18 mouse cellular contexts compared by ENCODE assay signal in the genomic region with DNA sequence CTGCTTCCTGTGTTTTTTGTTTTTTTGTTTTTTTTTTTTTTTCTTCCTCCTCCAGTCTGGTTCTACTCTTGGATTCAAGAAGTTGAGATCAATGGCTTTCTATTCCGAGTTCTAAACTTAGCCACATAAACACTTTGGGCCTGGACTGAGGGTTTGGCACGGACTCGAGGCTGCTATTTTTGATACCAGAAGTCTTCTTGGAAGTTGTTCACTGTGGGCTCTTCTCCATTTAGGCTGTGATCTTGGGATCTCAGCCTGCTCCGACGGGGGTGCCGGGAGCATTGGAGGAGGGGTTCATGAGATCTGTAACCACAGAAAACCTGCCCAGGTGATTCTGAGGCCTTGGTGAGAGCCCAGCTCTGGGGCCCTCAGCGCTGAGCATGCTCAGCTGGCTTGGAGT.
DNase-seq lines count a peak whose midpoint lies in the region; ATAC-seq and TF ChIP-seq lines count a peak whose summit lies in the region.
"Had no signal": no experiment of that assay in that cellular context is flagged by ENCODE, and none has a peak within 500 bp of the region (broad histone marks: within the 10 kb centered on the region; RNA-seq: fewer than 3 reads in every experiment).

No protein-coding gene starts in this region.

- H3K27me3 ChIP-seq in cerebellum, adult 2 months (ENCODE audit: control insufficient read depth, insufficient read depth, low read length) = no peaks in the 10 kb centered on the region
- H3K27me3 ChIP-seq in heart, embryonic 13.5 days (replicated peaks) = no peaks in the 10 kb centered on the region
- H3K27me3 ChIP-seq in myocyte (ENCODE audit: control insufficient read depth, insufficient read depth, insufficient read length) = no peaks in the 10 kb centered on the region
- H3K27me3 ChIP-seq in intestine, embryonic 16.5 days (replicated peaks; ENCODE audit: control insufficient read depth, insufficient read depth, low read length) = no peaks in the 10 kb centered on the region
- H3K27me3 ChIP-seq: forebrain, embryonic 13.5 days; midbrain, embryonic 15.5 days had no signal

- peaks cover 11% of the 10 kb centered on the region for H3K36me3 ChIP-seq in heart, embryonic 13.5 days
- peaks cover 4% of the 10 kb centered on the region for H3K36me3 ChIP-seq in myocyte (ENCODE audit: control insufficient read depth, insufficient read depth)
- H3K36me3 ChIP-seq in intestine, embryonic 16.5 days (ENCODE audit: control insufficient read depth, insufficient read depth, low read length) = no peaks in the 10 kb centered on the region
- H3K36me3 ChIP-seq: G1E had no signal

- H3K27ac ChIP-seq in cerebellum, adult 2 months (ENCODE audit: insufficient read depth, low read length) = peak overlapping the region; percentile 15; the same call in 1 of the 2 replicates
- 0 out of 2 replicates have a peak overlapping the region, but pooled peaks have one; percentile 5 for H3K27ac ChIP-seq in heart, embryonic 13.5 days (replicated peaks)
- no peak overlapping the region for H3K27ac ChIP-seq in intestine, embryonic 16.5 days (ENCODE audit: low read length)
- H3K27ac ChIP-seq: forebrain, embryonic 13.5 days; midbrain, embryonic 15.5 days had no signal

- WGBS in cerebellum, adult 2 months = 24% methylated on average over 7 of the region's 7 CpGs
- WGBS in heart, embryonic 13.5 days = 66% methylated on average over 7 of the region's 7 CpGs
- WGBS in intestine, embryonic 16.5 days = 79% methylated on average over 7 of the region's 7 CpGs

- no peak overlapping the region for H3K4me3 ChIP-seq in cerebellum, adult 2 months (replicated peaks; ENCODE audit: insufficient read depth, low read depth, low read length)
- H3K4me3 ChIP-seq in heart, embryonic 13.5 days = no peak overlapping the region
- H3K4me3 ChIP-seq in myocyte = no peak overlapping the region
- no peak overlapping the region for H3K4me3 ChIP-seq in intestine, embryonic 16.5 days (ENCODE audit: low read length)
- H3K4me3 ChIP-seq: forebrain, embryonic 13.5 days; megakaryocyte, embryonic 14.5 days; midbrain, embryonic 15.5 days had no signal

- H3K9me3 ChIP-seq in heart, embryonic 13.5 days = 0 out of 2 replicates have a peak, but pooled peaks cover 6% of the 10 kb centered on the region
- no peaks in the 10 kb centered on the region for H3K9me3 ChIP-seq in intestine, embryonic 16.5 days (ENCODE audit: control insufficient read depth, low read length)

- no peak overlapping the region for H3K4me2 ChIP-seq in heart, embryonic 13.5 days
- H3K4me2 ChIP-seq in myocyte (ENCODE audit: low read depth) = peak overlapping the region; percentile 21
- no peak overlapping the region for H3K4me2 ChIP-seq in intestine, embryonic 16.5 days (ENCODE audit: low read depth, low read length)
- H3K4me2 ChIP-seq: forebrain, embryonic 13.5 days; midbrain, embryonic 15.5 days had no signal

- no peak for ATAC-seq in heart, embryonic 13.5 days (ENCODE audit: extremely low read depth, insufficient number of reproducible peaks, low FRiP score, low TSS enrichment)
- ATAC-seq in intestine, embryonic 16.5 days = no peak
- ATAC-seq: CD4-positive, CD25-positive, alpha-beta regulatory T cell, adult 4 months; forebrain, embryonic 13.5 days; midbrain, embryonic 15.5 days had no signal

- DNase-seq in cerebellum, adult 2 months = no peak
- no peak for DNase-seq in cerebellum, adult 11-12 months
- peak; percentile 64 for DNase-seq in heart, adult 8-10 months (ENCODE audit: low spot score)
- DNase-seq in heart, postnatal 25 days (ENCODE audit: low spot score) = no peak
- no peak for DNase-seq in right cerebral cortex, postnatal 25 days
- DNase-seq: cerebellum, postnatal 14 days; embryo, embryonic 11 days; kidney, adult 9 months; layer of hippocampus, postnatal 36 days; left cerebral cortex, postnatal 4 days had no signal

- TF ChIP-seq POLR2A in cerebellum, adult 2 months (IDR thresholded peaks at IDR 0.05; ENCODE audit: borderline replicate concordance, insufficient read depth, low read length) = no peak
- TF ChIP-seq POLR2A in myocyte (IDR thresholded peaks at IDR 0.05; ENCODE audit: insufficient read length, low read depth) = no peak

- intact Hi-C loops in heart, postnatal 25 days (cut with DNase I) = no loop called here

- H3ac ChIP-seq in myocyte (ENCODE audit: control insufficient read depth, insufficient read length) = no peak overlapping the region

- TF ChIP-seq CTCF in cerebellum, adult 2 months (IDR thresholded peaks at IDR 0.05; ENCODE audit: borderline replicate concordance, insufficient read depth, low read depth, low read length) = no peak

- peaks cover 46% of the 10 kb centered on the region for H3K4me1 ChIP-seq in cerebellum, adult 2 months (ENCODE audit: control insufficient read depth, insufficient read depth, low read length)
- H3K4me1 ChIP-seq in heart, embryonic 13.5 days = peaks cover 78% of the 10 kb centered on the region
- peaks cover 15% of the 10 kb centered on the region; the same call in 1 of the 2 replicates for H3K4me1 ChIP-seq in intestine, embryonic 16.5 days (ENCODE audit: control insufficient read depth, insufficient read depth, low read length)

- H3K9ac ChIP-seq in heart, embryonic 13.5 days = no peak overlapping the region
- no peak overlapping the region for H3K9ac ChIP-seq in intestine, embryonic 16.5 days (ENCODE audit: low read depth, low read length)
- H3K9ac ChIP-seq: forebrain, embryonic 13.5 days; midbrain, embryonic 15.5 days had no signal

- peaks cover 97% of the 10 kb centered on the region for H3K79me2 ChIP-seq in myocyte (ENCODE audit: control insufficient read depth, insufficient read depth)

TF ChIP-seq in myocyte, 11 proteins besides CTCF, POLR2A, EP300 and RAD21:
- TF ChIP-seq REST (IDR thresholded peaks at IDR 0.05; ENCODE audit: insufficient read depth, insufficient read length) = no peak
- TF ChIP-seq E2F4 (IDR thresholded peaks at IDR 0.05; ENCODE audit: insufficient read depth) = no peak
- TF ChIP-seq USF1 (IDR thresholded peaks at IDR 0.05; ENCODE audit: low read depth) = no peak
- no peak for TF ChIP-seq MYOD1 (IDR thresholded peaks at IDR 0.05; ENCODE audit: control insufficient read depth in 1 of 3, insufficient read length in 2 of 3, low read depth in 2 of 3)
- no peak for TF ChIP-seq POLR2AphosphoS2 (IDR thresholded peaks at IDR 0.05; ENCODE audit: insufficient read length, low read depth)
- TF ChIP-seq SRF (IDR thresholded peaks at IDR 0.05; ENCODE audit: control insufficient read depth, insufficient read length, low read depth) = no peak
- no peak for TF ChIP-seq TCF12 (IDR thresholded peaks at IDR 0.05; ENCODE audit: insufficient read depth, poor library complexity, severe bottlenecking)
